Mouse (Mus musculus) bone marrow, adult 2 months (tissue): ENCODE results near the gene Efna5. TPM values are rescaled to one million over a fixed set of nuclear protein-coding genes. Genes with fewer than 3 reads are reported as not detected.

Source experiments
- H3K27ac ChIP-seq: fragments of 200-500 bp; 2 replicates; pipeline ENCODE4 v1.5.1; 2012; ENCODE audit warnings: low read depth, mild to moderate bottlenecking, control low read depth, inconsistent platforms, low read length; ENCODE audit not compliant: control insufficient read depth, poor library complexity, insufficient read depth
- H3K4me1 ChIP-seq: fragments of 200-500 bp; 2 replicates; pipeline ENCODE4 v1.6.1; 2011; ENCODE audit warnings: low read length; ENCODE audit not compliant: control insufficient read depth, insufficient read depth
- H3K4me3 ChIP-seq: fragments of 200-500 bp; replicated peaks from 2 replicates; pipeline ENCODE3; 2011; ENCODE audit warnings: mild to moderate bottlenecking, low read depth, low read length, control low read depth; ENCODE audit not compliant: control insufficient read depth
- CTCF ChIP-seq: fragments of 200-500 bp; IDR thresholded peaks from 2 replicates; pipeline ENCODE4 v1.5.1; 2011; ENCODE audit warnings: low read length, control low read depth; ENCODE audit not compliant: control insufficient read depth, insufficient read depth
- POLR2A ChIP-seq: fragments of 200-500 bp; IDR thresholded peaks from 2 replicates; pipeline ENCODE4 v1.6.1; 2011; ENCODE audit warnings: low read depth, mild to moderate bottlenecking, control low read depth, low read length, borderline replicate concordance; ENCODE audit not compliant: control insufficient read depth
- whole genome bisulfite sequencing: fragments of 180-500 bp; shearing (Covaris S2); methylation state at CpG from one replicate; pipeline ENCODE4 v1.1.7; 2018; 5-methylcytosine and 5-hydroxymethylcytosine counted together
- polyA plus RNA-seq: library from polyadenylated mRNA; stranded (reverse); fragments of >200 nt; gene quantifications from 2 replicates; pipeline ENCODE4 v1.2.4, GENCODE M21; 2011; ENCODE audit warnings: low replicate concordance; ENCODE audit not compliant: missing spikeins, insufficient read depth, insufficient read length

Efna5 gene
- polyA plus RNA-seq, 1 experiment = 2.1 TPM

GRCm38 (mm10) chr17:62755635-62756034 lies 125.5 kb downstream of the Efna5 start:
- Histone ChIP-seq H3K27ac (no peak overlapping the region), H3K4me1 (no peaks in the 10 kb centered on the region), H3K4me3 (no peak overlapping the region)
- TF ChIP-seq POLR2A (no peak), CTCF (no peak)
- 77% methylated on average over 2 of the region's 2 CpGs for WGBS

DNA sequence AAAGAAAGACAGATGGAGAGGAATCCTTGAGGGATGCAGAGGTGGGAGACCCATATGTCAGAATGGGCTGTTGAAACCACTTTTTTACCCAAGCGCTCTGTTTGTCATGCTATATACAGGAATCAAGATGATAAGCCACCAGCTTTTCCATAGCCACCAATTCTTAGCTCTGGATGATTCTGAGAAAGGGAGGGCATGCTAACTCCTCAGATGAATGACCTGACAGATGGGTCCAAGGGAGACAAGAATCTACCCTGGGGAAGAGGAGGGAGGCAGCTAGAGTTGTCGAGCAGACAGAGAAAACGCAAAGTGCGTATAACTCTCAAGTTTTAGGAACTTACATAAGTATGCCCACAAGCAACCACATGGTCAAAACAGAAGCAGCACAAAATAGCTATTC lies 126.5 kb downstream of the Efna5 start:
- TF ChIP-seq POLR2A (no peak), CTCF (no peak)
- WGBS = 48% methylated on average over 4 of the region's 4 CpGs
- H3K27ac ChIP-seq = no peak overlapping the region
- H3K4me3 ChIP-seq = no peak overlapping the region
- no peaks in the 10 kb centered on the region for H3K4me1 ChIP-seq

DNA sequence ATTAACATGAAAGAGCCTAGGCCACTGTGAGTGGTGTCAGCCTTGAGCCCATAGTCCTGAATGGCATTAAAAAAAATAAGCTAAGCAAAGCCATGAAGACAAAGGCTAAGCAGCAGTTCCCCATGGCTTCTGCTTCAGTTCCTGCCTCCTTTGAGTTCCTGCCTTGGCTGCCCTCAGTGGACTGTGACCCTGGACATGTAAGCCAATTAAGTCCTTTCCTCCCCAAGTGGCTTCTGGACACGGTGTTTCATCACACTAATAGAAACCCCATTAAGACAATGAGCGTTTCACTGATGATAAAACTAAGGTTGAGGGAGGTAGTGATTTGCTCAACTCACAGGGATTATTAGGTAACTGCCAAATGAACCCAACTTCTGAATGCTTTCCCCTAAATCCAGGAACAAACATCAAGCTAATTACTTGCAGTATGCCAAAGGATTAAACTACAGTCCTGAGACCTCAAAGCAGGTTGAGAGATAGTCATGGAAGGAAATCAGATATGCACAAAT lies 128.7 kb downstream of the Efna5 start:
- no peaks in the 10 kb centered on the region for H3K4me1 ChIP-seq
- H3K27ac ChIP-seq = no peak overlapping the region
- TF ChIP-seq POLR2A (no peak), CTCF (no peak)
- WGBS = 72% methylated on average over 2 of the region's 2 CpGs
- no peak overlapping the region for H3K4me3 ChIP-seq

DNA sequence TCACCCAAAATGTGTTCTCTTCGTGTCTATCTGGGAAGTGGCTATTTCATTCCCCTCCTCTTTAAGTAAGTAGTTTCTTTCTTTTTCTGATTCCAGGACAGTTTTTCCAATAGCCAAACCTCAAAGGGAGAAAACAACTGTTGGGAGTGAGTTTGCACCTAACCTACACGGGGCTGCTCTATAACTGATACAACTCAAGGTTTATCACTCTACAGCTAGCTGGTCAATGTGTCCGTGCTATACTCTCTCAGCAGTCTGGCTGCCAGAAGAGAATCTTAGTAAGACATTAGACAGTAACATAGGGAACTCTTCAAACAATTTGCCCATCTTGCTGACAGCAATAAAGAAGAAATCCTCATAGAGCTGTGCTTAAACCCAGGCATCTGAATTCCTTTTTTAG lies 130.5 kb downstream of the Efna5 start:
- no peaks in the 10 kb centered on the region for H3K4me1 ChIP-seq
- no peak overlapping the region for H3K4me3 ChIP-seq
- 64% methylated on average over 3 of the region's 3 CpGs for WGBS
- TF ChIP-seq POLR2A = no peak
- no peak for TF ChIP-seq CTCF
- H3K27ac ChIP-seq = no peak overlapping the region

DNA sequence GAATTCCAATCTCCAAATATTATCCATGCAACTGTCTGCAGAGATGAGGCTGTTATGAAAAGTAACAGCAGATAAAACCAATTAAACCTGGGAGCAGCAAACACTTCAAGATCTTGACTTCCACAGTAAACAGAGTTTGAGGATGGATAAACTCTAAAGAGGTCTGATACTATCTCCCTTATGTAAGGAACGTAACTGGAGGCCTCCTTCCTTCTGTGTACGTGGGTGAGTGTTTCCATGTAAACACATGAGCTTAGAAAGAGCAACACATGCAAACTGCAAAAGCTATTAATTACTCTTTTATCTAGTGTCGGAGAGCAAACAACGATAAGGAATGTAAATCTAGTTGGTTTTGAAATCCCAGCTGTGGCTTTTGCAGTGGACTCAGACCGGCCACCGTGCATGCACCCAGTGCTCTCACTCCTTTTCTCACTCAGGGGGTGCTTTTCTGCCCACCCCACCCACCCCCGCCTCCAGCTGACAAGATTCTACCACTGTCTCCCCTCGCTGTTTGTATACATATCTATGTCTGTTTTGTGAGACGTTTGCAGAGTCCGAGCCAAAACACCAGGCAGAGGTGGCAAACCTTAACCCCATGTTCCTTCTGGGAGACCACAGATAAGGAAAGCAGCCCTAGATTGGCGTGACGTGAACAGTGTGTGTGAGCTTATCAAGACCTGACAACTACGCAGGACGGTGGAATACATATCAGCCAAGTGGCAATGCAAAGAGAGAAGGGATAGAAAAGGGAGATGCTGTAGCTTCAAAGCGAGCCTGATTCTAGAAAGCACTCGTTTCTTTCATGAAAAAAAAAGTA lies 132.1 kb downstream of the Efna5 start:
- 55% methylated on average over 16 of the region's 16 CpGs for WGBS
- TF ChIP-seq POLR2A (no peak), CTCF (no peak)
- Histone ChIP-seq H3K4me3 (no peak overlapping the region), H3K27ac (no peak overlapping the region), H3K4me1 (no peaks in the 10 kb centered on the region)

DNA sequence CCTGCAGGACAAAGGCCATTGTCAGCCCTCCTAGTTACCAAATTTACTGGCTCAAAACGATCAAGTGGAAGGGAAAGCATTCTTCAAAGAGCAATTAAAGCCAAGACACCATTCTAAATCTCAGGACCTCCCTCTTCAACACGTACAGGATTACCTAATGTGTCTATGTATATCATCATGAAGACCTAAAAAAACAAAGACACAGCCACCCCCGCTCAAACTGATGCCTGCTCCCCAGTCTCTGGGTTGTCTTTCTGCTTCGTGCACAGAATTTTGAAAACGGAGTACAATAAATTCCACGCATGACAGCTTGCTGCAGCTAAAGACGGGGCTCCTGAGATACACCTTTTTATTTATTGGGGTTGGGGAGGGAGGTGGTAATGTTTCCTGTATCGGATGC lies 133.7 kb downstream of the Efna5 start:
- no peak overlapping the region for H3K27ac ChIP-seq
- H3K4me1 ChIP-seq = no peaks in the 10 kb centered on the region
- 79% methylated on average over 8 of the region's 8 CpGs for WGBS
- no peak overlapping the region for H3K4me3 ChIP-seq
- no peak for TF ChIP-seq POLR2A
- TF ChIP-seq CTCF = no peak

- 77% methylated on average over 9 of the region's 9 CpGs for WGBS
- Histone ChIP-seq H3K27ac (no peak overlapping the region), H3K4me3 (no peak overlapping the region), H3K4me1 (no peaks in the 10 kb centered on the region)
- TF ChIP-seq CTCF (no peak), POLR2A (no peak)
Measured at GRCm38 (mm10) chr17:62746827-62747226, 134.3 kb downstream of the Efna5 start.

- 92% methylated on average over 4 of the region's 4 CpGs for WGBS
- TF ChIP-seq POLR2A (no peak), CTCF (no peak)
- Histone ChIP-seq H3K4me1 (no peaks in the 10 kb centered on the region), H3K27ac (no peak overlapping the region), H3K4me3 (no peak overlapping the region)
Measured at GRCm38 (mm10) chr17:62745286-62745685, 135.8 kb downstream of the Efna5 start.

DNA sequence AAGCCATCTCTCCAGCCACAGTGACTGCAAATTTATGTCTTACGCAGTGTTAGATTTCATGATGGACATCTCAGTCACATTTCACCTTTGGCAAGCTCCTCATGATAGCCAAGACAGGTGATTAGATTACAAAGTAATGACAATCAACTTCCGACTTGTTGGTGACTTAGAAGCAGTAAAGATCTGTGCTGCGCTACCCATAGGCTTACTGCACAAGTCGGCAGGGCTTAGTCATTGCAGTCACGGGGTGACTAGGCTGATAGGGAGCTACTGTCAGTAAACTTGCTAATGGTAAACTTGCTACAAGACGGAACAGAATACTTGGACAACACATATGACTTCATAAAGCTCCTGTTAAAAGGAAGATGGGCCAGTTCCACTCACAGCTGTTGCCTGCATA lies 136.9 kb downstream of the Efna5 start:
- no peaks in the 10 kb centered on the region for H3K4me1 ChIP-seq
- no peak for TF ChIP-seq POLR2A
- TF ChIP-seq CTCF = no peak
- 86% methylated on average over 6 of the region's 6 CpGs for WGBS
- H3K4me3 ChIP-seq = no peak overlapping the region
- no peak overlapping the region for H3K27ac ChIP-seq
